Mouse (Mus musculus) forebrain, postnatal 0 days (tissue): ENCODE measurements around the gene Khdrbs1. TPM values are rescaled to one million over a fixed set of nuclear protein-coding genes. Genes with fewer than 3 reads are reported as not detected.
"Not testable (repeated sequence)": the region's sequence is repeated elsewhere in the genome, so short reads cannot be mapped to it uniquely, and the experiment has no call there.

ENCODE experiments used
- ATAC-seq: fragments of 200-750 bp; cut with Nextera tagmentation; 2 replicates; pipeline ENCODE4 v1.8.0; 2017; ENCODE audit warnings: mild to moderate bottlenecking, moderate library complexity
- DNase-seq: peaks from one replicate; pipeline ENCODE4 v3.0.0-alpha.2; 2015
- H3K27ac ChIP-seq: fragments of 300-500 bp; sonication (generic); 2 replicates; pipeline ENCODE4 v1.5.1; 2014; ENCODE audit warnings: low read depth, mild to moderate bottlenecking, antibody characterized with exemption, low read length, moderate library complexity, mixed read lengths
- H3K27me3 ChIP-seq: fragments of 300-500 bp; sonication (generic); 2 replicates; pipeline ENCODE4 v1.6.1; 2014; ENCODE audit warnings: mild to moderate bottlenecking, low read length, mixed read lengths; ENCODE audit not compliant: insufficient read depth
- H3K36me3 ChIP-seq: fragments of 300-500 bp; sonication (generic); 2 replicates; pipeline ENCODE4 v1.6.1; 2014; ENCODE audit warnings: mild to moderate bottlenecking, moderate library complexity; ENCODE audit not compliant: insufficient read depth
- H3K4me1 ChIP-seq: fragments of 300-500 bp; sonication (generic); 2 replicates; pipeline ENCODE4 v1.6.1; 2014; ENCODE audit warnings: antibody characterized with exemption; ENCODE audit not compliant: insufficient read depth
- H3K4me2 ChIP-seq: fragments of 300-500 bp; sonication (generic); 2 replicates; pipeline ENCODE4 v1.6.1; 2014; ENCODE audit warnings: low read depth, mild to moderate bottlenecking, moderate library complexity
- H3K4me3 ChIP-seq: fragments of 300-500 bp; sonication (generic); 2 replicates; pipeline ENCODE4 v1.5.1; 2014; ENCODE audit warnings: low read depth, low read length, mixed read lengths
- H3K9ac ChIP-seq: fragments of 300-500 bp; sonication (generic); 2 replicates; pipeline ENCODE4 v1.6.1; 2014; ENCODE audit warnings: mild to moderate bottlenecking
- H3K9me3 ChIP-seq: fragments of 300-500 bp; sonication (generic); 2 replicates; pipeline ENCODE4 v1.6.1; 2016; ENCODE audit warnings: low read length
- CTCF ChIP-seq: sonication (generic); IDR thresholded peaks from 2 replicates; pipeline ENCODE4 v1.5.1; 2016; ENCODE audit warnings: antibody characterized with exemption, control low read depth, low read depth
- whole genome bisulfite sequencing: fragments of 180-500 bp; shearing (Covaris S2); extraction: QIAGEN DNeasy Blood & Tissue Kit; methylation state at CpG from one replicate; pipeline ENCODE4 v1.1.7; 2014; 5-methylcytosine and 5-hydroxymethylcytosine counted together
- polyA plus RNA-seq: library from polyadenylated mRNA; unstranded; fragments of >200 nt; fragmentation: Nextera tagmentation; extraction: Ambion mirVana; gene quantifications from 2 replicates; pipeline ENCODE4 v1.2.1, GENCODE M21; 2015
- total RNA-seq: library from RNA; depleted of rRNA; stranded (reverse); fragments of >200 nt; gene quantifications from 2 replicates; pipeline ENCODE4 v1.2.3, GENCODE M21; 2014

The Khdrbs1 gene
- total and polyA plus RNA-seq, 2 experiments from 2014 or later: 105 to 128 TPM

DNA sequence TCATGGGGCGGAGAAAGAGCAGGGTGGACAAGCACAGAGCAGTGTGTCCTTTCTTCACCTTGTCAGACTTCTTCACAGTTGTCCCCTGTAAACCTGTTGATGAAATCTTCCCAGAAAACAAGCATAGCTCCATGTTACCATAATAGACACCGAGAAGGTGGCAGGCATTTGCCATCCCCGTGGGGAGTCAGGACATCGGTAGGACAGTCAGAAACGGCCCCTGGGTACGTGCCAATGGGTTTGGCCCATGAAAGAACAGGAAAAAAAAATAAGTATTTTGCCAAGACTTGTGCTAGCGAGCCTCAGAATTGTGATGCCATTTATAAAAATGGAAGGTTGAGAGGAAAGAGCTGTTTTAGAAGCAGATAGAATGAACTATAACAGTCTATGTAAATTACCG lies 25.7 kb upstream of the Khdrbs1 start:
- H3K4me3 ChIP-seq: no peak overlapping the region
- ATAC-seq: no peak

GRCm38 (mm10) chr4:129765351-129765750 lies 23.2 kb upstream of the Khdrbs1 start:
- Histone ChIP-seq H3K4me1 (no peaks in the 10 kb centered on the region), H3K27me3 (no peaks in the 10 kb centered on the region), H3K9ac (no peak overlapping the region), H3K4me2 (no peak overlapping the region), H3K9me3 (no peaks in the 10 kb centered on the region), H3K36me3 (no peaks in the 10 kb centered on the region), H3K27ac (no peak overlapping the region), H3K4me3 (no peak overlapping the region)
- DNase-seq: no peak
- 89% methylated on average over 3 of the region's 3 CpGs for WGBS
- TF ChIP-seq CTCF: no peak
- no peak for ATAC-seq

More for the DNA sequence above, 25.7 kb upstream of the Khdrbs1 start:
- Histone ChIP-seq H3K9me3 (no peaks in the 10 kb centered on the region), H3K4me2 (no peak overlapping the region), H3K9ac (no peak overlapping the region), H3K27me3 (no peaks in the 10 kb centered on the region), H3K36me3 (no peaks in the 10 kb centered on the region), H3K27ac (no peak overlapping the region), H3K4me1 (0 out of 2 replicates have a peak, but pooled peaks cover 9% of the 10 kb centered on the region)
- WGBS: 48% methylated on average over 8 of the region's 8 CpGs
- no peak for TF ChIP-seq CTCF
- no peak for DNase-seq

- H3K4me3 ChIP-seq: not testable (repeated sequence)
Observed at GRCm38 (mm10) chr4:129762496-129762895, 20.4 kb upstream of the Khdrbs1 start.

DNA sequence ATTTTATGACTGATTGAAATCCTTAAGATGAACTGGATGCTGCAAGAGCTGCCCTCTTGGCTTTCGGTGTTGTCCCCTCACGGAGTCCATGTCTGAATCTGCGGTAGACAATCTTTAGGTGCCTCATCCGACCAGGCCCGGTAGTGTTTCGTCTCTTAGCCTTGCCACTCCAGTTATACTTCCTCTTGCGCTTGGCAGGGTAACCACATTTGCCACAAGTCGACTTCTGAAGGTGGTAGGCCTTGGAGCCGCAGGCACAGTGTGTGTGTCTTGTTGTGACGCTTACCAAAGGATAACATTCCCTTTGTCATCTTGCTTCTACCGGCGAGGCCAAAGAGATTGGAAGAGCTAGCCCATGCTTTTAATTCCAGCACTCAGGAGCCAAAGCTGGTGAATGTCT lies 19.5 kb upstream of the Khdrbs1 start:
- no peak overlapping the region for H3K9ac ChIP-seq
- ATAC-seq (no peak), DNase-seq (no peak)
- no peaks in the 10 kb centered on the region for H3K27me3 ChIP-seq
- no peaks in the 10 kb centered on the region for H3K36me3 ChIP-seq
- no peak overlapping the region for H3K4me3 ChIP-seq
- 92% methylated on average over 12 of the region's 12 CpGs for WGBS
- H3K9me3 ChIP-seq: no peaks in the 10 kb centered on the region
- no peak overlapping the region for H3K4me2 ChIP-seq
- no peak for TF ChIP-seq CTCF
- H3K27ac ChIP-seq: no peak overlapping the region
- no peaks in the 10 kb centered on the region for H3K4me1 ChIP-seq

More at GRCm38 (mm10) chr4:129762496-129762895, 20.4 kb upstream of the Khdrbs1 start:
- DNase-seq, H3K36me3 ChIP-seq, H3K27ac ChIP-seq, ATAC-seq, H3K9ac ChIP-seq, H3K9me3 ChIP-seq, H3K4me2 ChIP-seq, H3K4me1 ChIP-seq, H3K27me3 ChIP-seq: not testable (repeated sequence)
- WGBS: 94% methylated on average over 1 of the region's 1 CpGs

- H3K27me3 ChIP-seq: no peaks in the 10 kb centered on the region
- 77% methylated on average over 1 of the region's 1 CpGs for WGBS
- no peak for ATAC-seq
- DNase-seq: no peak
- H3K4me1 ChIP-seq: no peaks in the 10 kb centered on the region
- H3K4me3 ChIP-seq: no peak overlapping the region
- no peak overlapping the region for H3K27ac ChIP-seq
- no peak for TF ChIP-seq CTCF
- no peaks in the 10 kb centered on the region for H3K9me3 ChIP-seq
- no peak overlapping the region for H3K4me2 ChIP-seq
- no peaks in the 10 kb centered on the region for H3K36me3 ChIP-seq
- H3K9ac ChIP-seq: no peak overlapping the region
Observed at GRCm38 (mm10) chr4:129755455-129755854, 13.4 kb upstream of the Khdrbs1 start.

DNA sequence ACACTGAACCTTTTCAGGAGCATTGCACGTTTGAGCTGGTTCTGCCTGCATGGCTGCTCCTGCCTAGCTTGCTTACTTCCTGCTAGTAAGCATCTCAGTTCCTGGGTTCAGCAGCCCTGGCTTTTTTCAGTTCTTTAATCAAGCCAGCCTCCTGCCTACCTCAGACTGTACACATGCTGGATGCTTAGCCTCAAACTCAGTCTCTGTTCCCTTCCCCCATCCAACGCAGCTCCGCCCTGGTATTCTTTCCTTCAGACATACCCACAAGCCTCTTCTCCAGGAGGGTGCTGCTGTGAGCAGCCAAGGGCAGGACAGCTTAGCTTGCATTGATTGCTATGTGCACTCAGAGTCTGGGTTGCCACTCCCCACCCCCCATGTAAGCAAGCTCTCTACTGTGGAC lies 12.6 kb upstream of the Khdrbs1 start:
- Histone ChIP-seq H3K9me3 (no peaks in the 10 kb centered on the region), H3K27ac (no peak overlapping the region), H3K27me3 (no peaks in the 10 kb centered on the region), H3K4me3 (no peak overlapping the region), H3K36me3 (no peaks in the 10 kb centered on the region), H3K9ac (no peak overlapping the region), H3K4me2 (no peak overlapping the region), H3K4me1 (no peaks in the 10 kb centered on the region)
- no peak for TF ChIP-seq CTCF
- DNase-seq: no peak
- no peak for ATAC-seq
- 56% methylated on average over 3 of the region's 3 CpGs for WGBS

DNA sequence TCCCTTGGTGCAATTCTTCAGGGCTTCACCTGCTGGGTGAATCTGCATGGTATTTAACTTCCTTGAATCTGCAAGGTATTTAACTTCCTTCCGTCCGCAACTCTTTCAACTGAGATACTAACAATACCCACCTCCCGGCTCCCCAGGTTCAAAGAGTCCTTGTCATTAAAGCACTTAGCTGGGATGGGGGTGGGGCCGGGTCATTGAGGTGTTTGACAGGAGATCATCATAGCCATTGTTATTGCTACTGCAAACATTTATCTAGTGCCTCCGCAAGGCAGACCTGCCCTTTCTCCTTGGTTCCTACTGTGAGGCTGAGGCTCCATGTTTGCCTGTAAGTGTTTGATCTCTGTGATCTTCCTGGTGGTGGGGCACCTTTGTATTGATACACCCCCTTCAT lies 8.3 kb upstream of the Khdrbs1 start:
- Histone ChIP-seq H3K9ac (no peak overlapping the region), H3K27ac (no peak overlapping the region), H3K27me3 (no peaks in the 10 kb centered on the region), H3K4me1 (no peaks in the 10 kb centered on the region), H3K4me2 (no peak overlapping the region), H3K36me3 (no peaks in the 10 kb centered on the region), H3K4me3 (no peak overlapping the region), H3K9me3 (no peaks in the 10 kb centered on the region)
- ATAC-seq (no peak), DNase-seq (no peak)
- WGBS: 22% methylated on average over 5 of the region's 5 CpGs
- no peak for TF ChIP-seq CTCF

DNA sequence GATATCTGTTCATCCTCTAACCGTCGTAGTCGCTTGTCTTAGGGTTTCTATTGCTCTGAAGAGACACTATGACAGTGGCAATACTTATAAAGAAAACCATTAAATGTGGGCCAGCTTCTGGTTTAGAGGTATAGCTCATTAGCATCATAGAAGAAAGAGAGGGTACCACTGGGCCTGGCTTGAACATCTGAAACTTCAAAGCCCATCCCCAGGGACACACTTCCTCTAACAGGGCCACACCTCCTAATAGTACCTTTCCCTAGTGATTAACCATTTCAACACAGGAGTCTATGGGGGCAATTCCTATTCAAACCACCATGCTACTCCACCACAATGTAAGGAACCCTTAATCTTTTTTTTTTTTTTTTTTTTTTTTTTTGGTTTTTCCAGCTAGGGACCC lies 4.5 kb upstream of the Khdrbs1 start:
- H3K4me2 ChIP-seq: no peak overlapping the region

More for the DNA sequence above, 4.5 kb upstream of the Khdrbs1 start:
- TF ChIP-seq CTCF: no peak
- no peak overlapping the region for H3K27ac ChIP-seq
- peaks cover 6% of the 10 kb centered on the region; the same call in 1 of the 2 replicates for H3K4me1 ChIP-seq
- no peak overlapping the region for H3K9ac ChIP-seq
- H3K4me3 ChIP-seq: no peak overlapping the region
- no peaks in the 10 kb centered on the region for H3K27me3 ChIP-seq
- whole genome bisulfite sequencing: 81% methylated on average over 3 of the region's 3 CpGs
- no peaks in the 10 kb centered on the region for H3K36me3 ChIP-seq
- H3K9me3 ChIP-seq: no peaks in the 10 kb centered on the region
- DNase-seq (no peak), ATAC-seq (no peak)
